Mouse (Mus musculus): Measurements from ENCODE around the gene Olfr1141.

Gene Olfr1141

DNA sequence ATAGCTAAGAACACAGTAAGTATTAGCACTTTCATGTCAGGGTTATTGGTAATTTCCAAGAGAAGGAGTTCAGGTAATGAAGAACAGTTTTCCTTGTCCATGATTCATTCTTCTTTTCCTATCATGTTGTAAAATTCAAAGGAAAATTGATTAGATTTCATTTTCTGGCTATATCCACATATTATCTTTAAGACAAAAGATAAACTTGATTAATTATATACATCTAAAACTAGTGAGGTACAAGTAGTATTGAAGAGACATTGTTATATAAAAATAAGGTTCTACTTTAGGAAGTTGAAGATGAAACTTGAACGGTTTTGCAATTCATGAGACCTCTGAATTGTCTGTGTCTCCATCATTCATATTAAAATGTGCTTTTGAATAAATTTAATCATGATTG lies at the start of gene Olfr1141:
Gene Olfr1141, minus strand, starts transcription at position 101 of the 400 bp plus-strand sequence.
- no peak for DNase-seq

DNA sequence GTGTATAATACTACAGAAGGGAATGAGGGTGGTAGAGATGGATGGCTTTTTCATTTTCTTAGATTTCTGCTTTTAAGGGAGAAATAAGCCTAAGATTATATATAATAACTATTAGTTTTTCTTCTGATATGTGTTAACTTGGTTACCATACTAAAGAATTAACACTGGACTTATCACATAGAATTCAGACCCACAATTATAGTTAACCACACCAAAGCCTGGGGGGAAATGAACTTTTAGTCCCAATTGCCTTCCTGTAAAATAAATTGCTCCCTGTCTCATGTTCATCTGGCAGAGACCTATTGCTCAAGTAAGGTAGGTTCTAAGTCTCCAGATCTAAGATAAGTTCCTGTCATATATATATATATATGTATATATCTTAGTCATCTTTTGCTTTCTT lies 46.5 kb upstream of the Olfr1141 start, which contains the start of gene Olfr1143:
Gene Olfr1143, plus strand, starts transcription at position 301 of the 400 bp plus-strand sequence.
- no peak for DNase-seq

- DNase-seq, result no peak
These were observed 25.4 kb upstream of the Olfr1141 start, which contains the start of gene Olfr152 for GRCm38 (mm10) chr2:87779183-87779582. Gene Olfr152 (plus strand): TSS chr2:87779483.

GRCm38 (mm10) chr2:87776143-87776542 lies 22.4 kb upstream of the Olfr1141 start:
- no peak for DNase-seq

DNA sequence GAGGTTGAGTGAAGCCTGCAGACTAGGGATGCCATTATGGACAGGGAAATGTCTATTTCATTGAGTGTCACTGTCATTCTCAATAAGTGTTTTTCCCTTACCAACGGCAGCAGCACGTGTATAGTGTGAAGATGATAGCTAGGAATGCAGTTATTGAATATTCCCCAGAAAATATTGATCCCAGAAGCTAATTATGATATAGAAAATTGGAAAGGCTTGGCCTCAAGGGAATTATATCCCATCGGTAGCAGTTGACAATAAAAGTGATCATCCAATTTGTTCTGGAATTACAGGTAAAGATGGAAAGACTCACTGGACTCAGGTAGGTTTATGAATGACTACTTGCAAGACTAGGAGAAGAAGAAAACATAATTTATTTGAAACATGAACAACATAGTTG lies 10.3 kb downstream of the Olfr1141 start, which contains the start of gene Olfr1140:
Gene Olfr1140, plus strand, starts transcription at position 301 of the 400 bp plus-strand sequence.
- DNase-seq, result no peak

GRCm38 (mm10) chr2:87739878-87740277 lies 13.9 kb downstream of the Olfr1141 start, which contains the start of gene Olfr1138:
Gene Olfr1138 (minus strand): TSS chr2:87739978.
- no peak for DNase-seq

DNA sequence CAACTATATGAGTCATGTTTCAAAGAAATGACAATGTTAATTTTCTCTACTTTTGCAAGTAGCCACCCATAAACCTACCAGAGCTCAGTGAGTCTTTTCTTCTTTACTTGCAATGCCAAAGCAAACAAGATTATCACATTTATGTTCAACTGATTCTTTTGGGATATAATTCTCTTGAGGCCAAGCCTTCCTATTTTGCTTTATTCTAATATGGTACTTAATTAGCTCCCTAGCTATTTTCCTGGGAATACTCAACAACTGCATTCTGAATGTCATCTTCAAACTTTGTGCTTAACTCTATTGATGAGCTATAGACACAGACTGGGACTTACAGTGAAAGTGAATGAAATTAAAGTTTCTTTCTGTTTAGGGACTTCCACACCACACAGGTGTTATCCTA lies 40.7 kb downstream of the Olfr1141 start, which contains the start of gene Olfr1137:
Gene Olfr1137, minus strand, starts transcription at position 101 of the 400 bp plus-strand sequence.
- DNase-seq, result no peak

Measured in cerebellum, adult 9-10 months (tissue).